Mouse (Mus musculus) E14TG2a.4 (cell line): Measurements from ENCODE around the gene Msh5.

Experiments
- H3K27me3 ChIP-seq: 2 replicates; pipeline ENCODE4 v1.6.1; 2014; ENCODE audit warnings: low read length, control low read depth; ENCODE audit not compliant: insufficient read depth
- H3K36me3 ChIP-seq: 2 replicates; pipeline ENCODE4 v1.6.1; 2014; ENCODE audit warnings: low read length, control low read depth; ENCODE audit not compliant: insufficient read depth
- H3K4me1 ChIP-seq: replicated peaks from 2 replicates; pipeline ENCODE4 v1.6.1; 2014; ENCODE audit warnings: low read depth, low read length, control low read depth
- H3K4me3 ChIP-seq: replicated peaks from 2 replicates; pipeline ENCODE4 v1.5.1; 2014; ENCODE audit warnings: mild to moderate bottlenecking, low read length
- H3K9me3 ChIP-seq: 2 replicates; pipeline ENCODE4 v1.6.1; 2014; ENCODE audit warnings: low read length, control low read depth
- CTCF ChIP-seq: conservative IDR thresholded peaks from 2 replicates; pipeline ENCODE4 v1.5.1; 2014; ENCODE audit warnings: low read length
- NANOG ChIP-seq: IDR thresholded peaks from 2 replicates; pipeline ENCODE4 v1.6.1; 2014; ENCODE audit warnings: borderline replicate concordance, low read length, mixed read lengths
- POU5F1 ChIP-seq: IDR thresholded peaks from 2 replicates; pipeline ENCODE4 v1.6.1; 2014; ENCODE audit warnings: low read length, borderline replicate concordance

Msh5 gene

DNA sequence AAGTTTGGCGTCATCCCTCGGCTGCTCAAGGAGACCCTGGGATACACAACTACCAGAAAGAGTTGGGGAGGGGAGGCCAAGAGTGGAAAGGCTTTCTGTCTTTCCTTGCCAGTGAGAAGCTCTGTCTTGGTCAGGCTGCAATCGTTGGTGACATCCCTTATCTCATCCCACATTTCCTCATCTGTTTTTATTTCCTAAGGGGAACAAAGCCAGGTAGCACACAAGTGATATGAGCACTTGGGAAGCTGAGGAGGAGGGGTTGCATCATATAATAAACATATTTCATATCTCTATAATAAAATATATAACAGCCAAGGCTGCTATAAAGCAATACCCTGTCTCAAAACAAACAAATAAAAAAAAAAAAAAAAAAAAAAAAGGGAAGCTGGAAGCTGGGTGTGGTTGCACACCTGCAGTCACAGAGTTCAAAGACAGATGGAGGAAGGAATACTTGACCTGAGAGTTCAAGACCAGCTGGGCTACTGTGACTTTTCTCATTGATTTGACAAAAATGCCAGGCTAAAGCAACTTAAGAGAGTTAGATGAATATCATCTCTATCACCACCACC, 37.5 kb upstream of the Msh5 start:
- H3K36me3 ChIP-seq = no peaks in the 10 kb centered on the region
- no peaks in the 10 kb centered on the region for H3K9me3 ChIP-seq
- TF ChIP-seq CTCF (no peak), NANOG (no peak), POU5F1 (no peak)
- no peak overlapping the region for H3K4me3 ChIP-seq
- peaks cover 26% of the 10 kb centered on the region for H3K4me1 ChIP-seq
- H3K27me3 ChIP-seq = peaks cover 2% of the 10 kb centered on the region; the same call in 1 of the 2 replicates

DNA sequence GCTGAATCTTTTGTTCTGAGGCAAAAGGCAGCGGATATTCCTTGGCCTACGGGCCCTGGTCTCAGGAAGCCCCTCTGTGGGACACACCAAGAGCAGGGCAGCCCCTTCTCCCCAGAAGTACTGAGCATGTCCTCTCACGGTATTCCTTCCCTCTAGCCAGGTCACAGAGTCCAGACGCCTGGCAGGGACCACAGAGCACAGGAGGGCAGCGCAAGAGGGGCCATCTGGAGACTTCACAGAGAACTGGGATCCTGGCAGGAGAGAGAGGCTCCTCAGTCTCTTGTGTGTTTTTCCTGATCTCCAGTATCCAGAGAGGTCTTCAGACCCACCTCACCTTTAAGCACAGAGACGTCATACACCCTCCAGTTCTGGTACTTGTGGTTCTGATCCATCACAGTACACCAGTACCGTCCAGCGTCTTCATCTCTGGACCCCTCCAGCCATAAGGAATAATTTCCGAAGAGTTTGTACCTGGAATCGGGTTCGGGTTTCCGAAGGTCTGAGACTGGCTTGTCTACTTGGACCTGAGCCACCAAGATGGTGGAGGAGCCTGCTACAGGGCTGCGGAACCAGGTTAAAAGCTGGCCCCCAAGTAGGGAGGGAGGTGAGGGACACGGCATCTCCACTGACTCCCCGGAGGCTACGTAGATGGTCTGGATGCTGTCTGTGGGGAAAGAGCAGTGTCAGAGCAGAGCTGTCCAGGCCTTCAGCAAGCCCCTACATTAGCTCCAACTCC, 36.5 kb upstream of the Msh5 start:
- Histone ChIP-seq H3K4me1 (peaks cover 35% of the 10 kb centered on the region), H3K4me3 (no peak overlapping the region), H3K9me3 (no peaks in the 10 kb centered on the region), H3K27me3 (peaks cover 2% of the 10 kb centered on the region; the same call in 1 of the 2 replicates), H3K36me3 (0 out of 2 replicates have a peak, but pooled peaks cover 3% of the 10 kb centered on the region)
- TF ChIP-seq POU5F1 (no peak), CTCF (no peak), NANOG (no peak)

DNA sequence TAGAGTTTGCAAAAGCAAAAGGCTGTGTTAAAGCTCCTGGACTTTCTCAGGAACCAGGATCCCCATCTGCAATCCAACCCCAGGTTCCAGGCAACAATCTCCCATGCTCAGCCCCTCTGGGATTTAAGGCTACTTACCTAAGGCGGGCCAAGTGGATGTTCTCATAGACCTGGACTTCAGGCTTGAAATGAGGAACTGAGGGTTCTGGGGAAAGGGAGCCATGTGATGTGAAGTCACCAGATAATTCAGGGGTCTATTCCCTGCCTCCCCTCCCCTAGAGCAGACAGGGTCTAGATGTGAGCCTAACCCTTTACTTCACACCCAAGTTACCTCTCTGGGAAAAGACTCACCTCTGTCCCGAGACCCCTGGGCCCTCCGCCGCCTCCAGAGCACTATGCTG, 34.2 kb upstream of the Msh5 start:
- Histone ChIP-seq H3K27me3 (peaks cover 2% of the 10 kb centered on the region; the same call in 1 of the 2 replicates), H3K9me3 (no peaks in the 10 kb centered on the region), H3K4me1 (peaks cover 52% of the 10 kb centered on the region), H3K4me3 (peak overlapping the region; percentile 27), H3K36me3 (0 out of 2 replicates have a peak, but pooled peaks cover 3% of the 10 kb centered on the region)
- no peak for TF ChIP-seq NANOG
- TF ChIP-seq POU5F1 = no peak
- TF ChIP-seq CTCF = no peak

DNA sequence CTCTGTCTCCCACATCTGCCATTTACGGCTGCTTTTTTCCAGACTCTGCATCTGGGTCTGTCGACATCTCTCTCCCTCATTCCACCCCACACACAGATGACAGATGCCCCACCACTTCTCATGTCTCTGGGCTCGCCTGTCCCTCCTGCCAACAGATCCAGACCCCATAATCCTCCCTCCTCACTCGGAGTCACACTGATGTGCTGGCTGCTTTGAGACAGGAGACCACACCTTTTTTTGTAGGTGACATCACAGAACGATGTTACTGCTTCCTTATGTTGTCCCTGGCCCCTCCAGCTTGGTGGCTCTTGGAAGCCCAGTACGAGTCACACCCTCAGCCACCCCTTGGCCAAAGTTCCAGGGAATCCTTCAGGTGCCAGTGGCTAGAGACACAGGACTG, 33.7 kb upstream of the Msh5 start:
- H3K36me3 ChIP-seq = 0 out of 2 replicates have a peak, but pooled peaks cover 3% of the 10 kb centered on the region
- peaks cover 2% of the 10 kb centered on the region; the same call in 1 of the 2 replicates for H3K27me3 ChIP-seq
- no peaks in the 10 kb centered on the region for H3K9me3 ChIP-seq
- TF ChIP-seq POU5F1 = no peak
- TF ChIP-seq CTCF = no peak
- TF ChIP-seq NANOG = no peak
- 0 out of 2 replicates have a peak overlapping the region, but pooled peaks have one; percentile 27 for H3K4me3 ChIP-seq
- H3K4me1 ChIP-seq = peaks cover 56% of the 10 kb centered on the region

DNA sequence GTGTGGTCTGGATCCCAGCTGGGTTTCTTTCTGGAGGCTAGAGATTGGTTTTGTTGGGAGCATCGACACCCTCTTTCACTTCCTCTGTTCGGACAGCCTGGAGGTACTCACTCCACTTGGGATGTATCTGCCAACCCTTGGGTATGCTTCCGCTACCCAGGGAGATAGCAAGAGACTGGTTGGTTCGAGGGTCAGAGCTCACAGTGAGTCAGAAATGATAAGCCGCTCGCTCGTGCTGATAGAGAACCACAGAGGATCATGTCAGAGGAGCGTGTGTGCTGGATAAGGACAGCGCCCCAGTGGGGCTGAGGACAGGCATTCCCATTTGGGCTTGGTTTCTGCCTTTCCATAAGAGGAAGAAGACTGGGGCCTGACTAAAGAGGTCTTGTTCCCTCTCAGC, 33.2 kb upstream of the Msh5 start:
- H3K4me1 ChIP-seq = peaks cover 61% of the 10 kb centered on the region
- 0 out of 2 replicates have a peak, but pooled peaks cover 3% of the 10 kb centered on the region for H3K36me3 ChIP-seq
- no peaks in the 10 kb centered on the region for H3K9me3 ChIP-seq
- no peak for TF ChIP-seq CTCF
- no peak for TF ChIP-seq POU5F1
- no peak for TF ChIP-seq NANOG
- peaks cover 2% of the 10 kb centered on the region; the same call in 1 of the 2 replicates for H3K27me3 ChIP-seq
- no peak overlapping the region for H3K4me3 ChIP-seq

DNA sequence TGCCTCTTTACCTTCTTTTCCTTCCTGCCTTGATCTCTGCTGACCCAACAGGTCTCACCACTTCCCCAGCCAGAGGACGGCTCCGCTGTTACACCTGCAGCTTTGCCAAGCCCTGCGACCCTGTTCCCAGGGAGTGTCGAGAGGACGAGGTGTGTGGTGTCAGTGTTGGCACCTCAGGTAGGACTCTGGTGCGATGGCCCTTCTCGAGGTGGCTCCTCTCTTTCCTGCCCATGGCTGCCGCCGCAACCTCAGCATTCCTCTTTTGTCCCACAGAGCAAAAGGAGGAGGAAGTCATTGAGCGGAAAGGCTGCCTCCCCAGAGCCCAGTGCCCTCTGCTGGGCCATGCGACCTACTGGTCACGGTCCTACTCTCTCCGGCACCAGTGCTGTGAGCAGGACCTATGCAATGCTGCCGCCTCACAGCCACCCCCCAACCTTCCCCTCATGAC, 31.3 kb upstream of the Msh5 start, which contains the start of gene Ly6g6d:
Ly6g6d (minus strand) TSS at position 280 of the 448 bp plus-strand sequence.
- peaks cover 74% of the 10 kb centered on the region for H3K4me1 ChIP-seq
- H3K36me3 ChIP-seq = 0 out of 2 replicates have a peak, but pooled peaks cover 3% of the 10 kb centered on the region
- no peaks in the 10 kb centered on the region for H3K9me3 ChIP-seq
- H3K27me3 ChIP-seq = no peaks in the 10 kb centered on the region; the same call in 1 of the 2 replicates
- H3K4me3 ChIP-seq = peak within 1 kb of the TSS; percentile 78
- TF ChIP-seq NANOG = no peak
- TF ChIP-seq CTCF = no peak
- no peak for TF ChIP-seq POU5F1

DNA sequence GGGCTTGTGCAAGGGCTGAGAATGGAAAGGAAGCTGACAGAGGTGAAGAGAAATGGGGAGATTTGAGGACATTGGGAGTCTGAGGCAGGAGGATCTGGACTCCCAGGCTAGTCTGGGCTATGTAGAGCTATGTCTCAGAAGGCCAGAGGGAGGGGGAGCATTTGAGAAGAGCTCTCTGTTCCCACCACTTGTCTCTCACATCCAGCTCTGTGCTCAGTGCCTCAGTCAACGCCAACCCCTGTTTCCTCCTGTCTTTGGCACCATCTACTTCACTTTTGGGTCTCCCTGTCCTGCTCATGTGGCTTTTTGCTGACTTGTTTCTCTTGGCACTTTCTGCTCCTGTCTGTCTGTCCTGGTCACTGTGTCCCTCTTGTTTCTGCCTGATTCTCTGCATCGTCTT, 30.7 kb upstream of the Msh5 start:
- Histone ChIP-seq H3K4me3 (peak overlapping the region; percentile 78), H3K27me3 (no peaks in the 10 kb centered on the region), H3K4me1 (peaks cover 79% of the 10 kb centered on the region), H3K36me3 (0 out of 2 replicates have a peak, but pooled peaks cover 3% of the 10 kb centered on the region), H3K9me3 (no peaks in the 10 kb centered on the region)
- TF ChIP-seq NANOG = no peak
- TF ChIP-seq POU5F1 = no peak
- TF ChIP-seq CTCF = no peak

DNA sequence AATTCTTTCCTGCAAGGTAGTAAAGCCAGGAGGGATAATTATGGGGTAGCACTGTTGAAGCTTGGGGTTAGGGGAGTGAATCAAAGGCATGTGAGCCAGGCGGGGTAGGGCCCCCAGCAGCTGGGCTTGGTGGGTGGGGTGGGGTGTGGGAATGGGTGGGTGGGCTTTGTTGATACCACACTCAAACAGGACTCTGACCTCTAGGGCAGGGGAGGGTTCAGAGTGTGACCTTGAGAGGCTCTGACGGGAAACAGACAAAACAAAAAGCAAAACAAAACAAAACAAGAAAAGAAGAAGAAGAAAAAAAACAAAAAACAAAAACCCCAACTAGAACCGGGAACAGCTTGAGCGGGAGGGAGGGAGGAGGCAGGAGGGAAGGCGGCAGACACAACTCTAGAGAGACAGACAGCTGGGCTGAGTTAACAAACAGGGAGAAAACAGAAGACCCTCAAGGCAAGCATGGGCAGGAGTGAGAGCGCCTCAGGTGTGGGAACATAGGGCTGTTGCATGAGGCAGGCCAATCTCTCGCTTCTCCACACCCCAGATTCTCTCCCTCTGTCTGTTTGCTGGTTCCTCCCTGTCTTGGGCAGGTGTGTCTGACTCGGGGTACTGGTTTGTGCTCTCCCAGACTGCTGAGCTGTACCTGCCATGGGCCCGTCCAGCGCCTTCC, 30.1 kb upstream of the Msh5 start, which contains the start of gene Ly6g6e:
Ly6g6e (plus strand) TSS at position 396 of the 670 bp plus-strand sequence.
- H3K9me3 ChIP-seq = no peaks in the 10 kb centered on the region
- TF ChIP-seq NANOG = no peak
- no peak for TF ChIP-seq CTCF
- no peak for TF ChIP-seq POU5F1
- H3K4me1 ChIP-seq = peaks cover 84% of the 10 kb centered on the region
- peak within 1 kb of the TSS; percentile 78 for H3K4me3 ChIP-seq
- no peaks in the 10 kb centered on the region for H3K27me3 ChIP-seq
- H3K36me3 ChIP-seq = 0 out of 2 replicates have a peak, but pooled peaks cover 3% of the 10 kb centered on the region
